Mouse (Mus musculus) gastrocnemius, postnatal 10 days (tissue): ENCODE data around the gene Gm20388. TPM values are rescaled to one million over a fixed set of nuclear protein-coding genes. Genes with fewer than 3 reads are reported as not detected.

Experiments
- DNase-seq: peaks from one replicate; pipeline ENCODE4 v3.0.0; 2021; ENCODE audit warnings: mixed read lengths
- total RNA-seq, 2 experiments: library from RNA; stranded (reverse); gene quantifications; 2 replicates each; pipeline ENCODE4 v1.2.3; 2021

The Gm20388 gene
- total RNA-seq, 2 experiments from 2014 or later: 2.9 to 6.0 TPM

GRCm38 (mm10) chr8:124283644-124284332 lies 4373.1 kb downstream of the Gm20388 start:
- DNase-seq: no peak

GRCm38 (mm10) chr8:124284333-124284711 lies 4373.7 kb downstream of the Gm20388 start:
- DNase-seq: no peak

GRCm38 (mm10) chr8:124284984-124285576 lies 4374.4 kb downstream of the Gm20388 start:
- DNase-seq: peak; percentile 55

GRCm38 (mm10) chr8:124286461-124287124 lies 4376.0 kb downstream of the Gm20388 start:
- no peak for DNase-seq

GRCm38 (mm10) chr8:124288215-124288864 lies 4377.7 kb downstream of the Gm20388 start:
- no peak for DNase-seq

- no peak for DNase-seq
These were observed 4378.9 kb downstream of the Gm20388 start for GRCm38 (mm10) chr8:124289481-124290050.

- DNase-seq: no peak
These were observed 4380.5 kb downstream of the Gm20388 start for GRCm38 (mm10) chr8:124290911-124291691.

- no peak for DNase-seq
These were observed 4381.1 kb downstream of the Gm20388 start for GRCm38 (mm10) chr8:124291693-124292092.

- no peak for DNase-seq
These were observed 4382.3 kb downstream of the Gm20388 start for GRCm38 (mm10) chr8:124292965-124293364.

GRCm38 (mm10) chr8:124294425-124294824 lies 4383.8 kb downstream of the Gm20388 start:
- no peak for DNase-seq

- DNase-seq: no peak
These were observed 4384.3 kb downstream of the Gm20388 start for GRCm38 (mm10) chr8:124294900-124295299.

- DNase-seq: no peak
These were observed 4384.7 kb downstream of the Gm20388 start for GRCm38 (mm10) chr8:124295357-124295756.

- no peak for DNase-seq
These were observed 4390.9 kb downstream of the Gm20388 start for GRCm38 (mm10) chr8:124301512-124301911.

GRCm38 (mm10) chr8:124301935-124302555 lies 4391.4 kb downstream of the Gm20388 start:
- no peak for DNase-seq

- DNase-seq: no peak
These were observed 4392.7 kb downstream of the Gm20388 start for GRCm38 (mm10) chr8:124303211-124303902.

- DNase-seq: no peak
These were observed 4393.5 kb downstream of the Gm20388 start for GRCm38 (mm10) chr8:124304141-124304540.

GRCm38 (mm10) chr8:124306574-124306973 lies 4395.9 kb downstream of the Gm20388 start:
- DNase-seq: no peak

GRCm38 (mm10) chr8:124307700-124308099 lies 4397.1 kb downstream of the Gm20388 start:
- DNase-seq: no peak

- DNase-seq: no peak
These were observed 4399.9 kb downstream of the Gm20388 start for GRCm38 (mm10) chr8:124310509-124310908.

GRCm38 (mm10) chr8:124311111-124311510 lies 4400.5 kb downstream of the Gm20388 start:
- no peak for DNase-seq

- no peak for DNase-seq
These were observed 4401.1 kb downstream of the Gm20388 start for GRCm38 (mm10) chr8:124311723-124312122.
